Mouse (Mus musculus) myocyte (in vitro differentiated cells): ENCODE data around the gene Pde4d. TPM values are rescaled to one million over a fixed set of nuclear protein-coding genes. Genes with fewer than 3 reads are reported as not detected.
A peak's percentile ranks its signal among the peaks of the same experiment; 100 is the strongest.
"Not testable (repeated sequence)": the region's sequence is repeated elsewhere in the genome, so short reads cannot be mapped to it uniquely, and the experiment has no call there.

Experiments used
- H3K27me3 ChIP-seq: one replicate; pipeline ENCODE4 v1.6.1; 2011; ENCODE audit not compliant: control insufficient read depth, insufficient read depth, insufficient read length
- H3K36me3 ChIP-seq: one replicate; pipeline ENCODE4 v1.6.1; 2011; ENCODE audit not compliant: control insufficient read depth, insufficient read depth
- H3K4me2 ChIP-seq: one replicate; pipeline ENCODE4 v1.6.1; 2011; ENCODE audit warnings: low read depth, control low read depth
- H3K4me3 ChIP-seq: one replicate; pipeline ENCODE4 v1.5.1; 2011; ENCODE audit warnings: mild to moderate bottlenecking, control low read depth, moderate library complexity
- H3K79me2 ChIP-seq: one replicate; pipeline ENCODE4 v1.6.1; 2011; ENCODE audit not compliant: control insufficient read depth, insufficient read depth
- H3ac ChIP-seq: one replicate; pipeline ENCODE4 v1.6.1; 2011; ENCODE audit not compliant: control insufficient read depth, insufficient read length
- CEBPB ChIP-seq: IDR thresholded peaks from 2 replicates; pipeline ENCODE4 v1.6.1; 2011; ENCODE audit warnings: mild to moderate bottlenecking, moderate library complexity; ENCODE audit not compliant: poor library complexity, insufficient read depth, severe bottlenecking
- E2F4 ChIP-seq: IDR thresholded peaks from one replicate; pipeline ENCODE4 v1.6.1; 2011; ENCODE audit warnings: mild to moderate bottlenecking, control low read depth, moderate library complexity; ENCODE audit not compliant: insufficient read depth
- MAX ChIP-seq: IDR thresholded peaks from one replicate; pipeline ENCODE4 v1.6.1; 2011; ENCODE audit warnings: low read depth, mild to moderate bottlenecking, control low read depth
- MYOD1 ChIP-seq, 3 experiments: IDR thresholded peaks; one replicate each; pipeline ENCODE4 v1.6.1; 2011; ENCODE audit warnings: control low read depth in 2 of 3, low read depth in 2 of 3, mild to moderate bottlenecking in 2 of 3, moderate library complexity in 1 of 3; ENCODE audit not compliant: insufficient read length in 2 of 3, control insufficient read depth in 1 of 3
- MYOG ChIP-seq, 3 experiments: IDR thresholded peaks; one replicate each; pipeline ENCODE4 v1.6.1; 2011; ENCODE audit warnings: control low read depth in 2 of 3, low read depth in 2 of 3, mild to moderate bottlenecking in 2 of 3; ENCODE audit not compliant: insufficient read length in 2 of 3, control insufficient read depth in 1 of 3, insufficient read depth in 1 of 3
- POLR2A ChIP-seq: IDR thresholded peaks from one replicate; pipeline ENCODE4 v1.6.1; 2011; ENCODE audit warnings: low read depth, mild to moderate bottlenecking, control low read depth, moderate library complexity; ENCODE audit not compliant: insufficient read length
- POLR2AphosphoS2 ChIP-seq: IDR thresholded peaks from one replicate; pipeline ENCODE4 v1.6.1; 2011; ENCODE audit warnings: low read depth, control low read depth; ENCODE audit not compliant: insufficient read length
- REST ChIP-seq: IDR thresholded peaks from one replicate; pipeline ENCODE4 v1.6.1; 2011; ENCODE audit warnings: mild to moderate bottlenecking, control low read depth, moderate library complexity; ENCODE audit not compliant: insufficient read depth, insufficient read length
- SRF ChIP-seq: IDR thresholded peaks from one replicate; pipeline ENCODE4 v1.6.1; 2011; ENCODE audit warnings: low read depth; ENCODE audit not compliant: control insufficient read depth, insufficient read length
- TCF12 ChIP-seq: IDR thresholded peaks from one replicate; pipeline ENCODE4 v1.6.1; 2011; ENCODE audit warnings: mild to moderate bottlenecking, control low read depth; ENCODE audit not compliant: poor library complexity, insufficient read depth, severe bottlenecking
- TCF3 ChIP-seq: IDR thresholded peaks from one replicate; pipeline ENCODE4 v1.6.1; 2011; ENCODE audit warnings: low read depth, control low read depth; ENCODE audit not compliant: insufficient read length
- USF1 ChIP-seq: IDR thresholded peaks from one replicate; pipeline ENCODE4 v1.6.1; 2011; ENCODE audit warnings: low read depth, mild to moderate bottlenecking, control low read depth, moderate library complexity
- polyA plus RNA-seq: library from polyadenylated mRNA; unstranded; fragments of >200 nt; fragmentation: generic; extraction: Trizol; gene quantifications from one replicate; pipeline ENCODE4 v1.2.1, GENCODE M21; 2012; ENCODE audit warnings: missing spikeins

Pde4d gene
- polyA plus RNA-seq, 1 experiment = 8.2 TPM

- Histone ChIP-seq H3ac (peak overlapping the region; percentile 20), H3K4me3 (peak overlapping the region; percentile 24), H3K4me2 (peak overlapping the region; percentile 66)
- not testable (repeated sequence) for H3K27me3 ChIP-seq, H3K36me3 ChIP-seq, H3K79me2 ChIP-seq
- TF ChIP-seq POLR2A (peak; percentile 42), MYOD1 (IDR thresholded peaks at IDR 0.05; ENCODE audit: control insufficient read depth in 1 of 3, insufficient read length in 2 of 3, low read depth in 2 of 3) (peak in 1 of 3 experiments; percentile 16)
Measured at GRCm38 (mm10) chr13:109902460-109902854, 1452.7 kb downstream of the Pde4d start.

DNA sequence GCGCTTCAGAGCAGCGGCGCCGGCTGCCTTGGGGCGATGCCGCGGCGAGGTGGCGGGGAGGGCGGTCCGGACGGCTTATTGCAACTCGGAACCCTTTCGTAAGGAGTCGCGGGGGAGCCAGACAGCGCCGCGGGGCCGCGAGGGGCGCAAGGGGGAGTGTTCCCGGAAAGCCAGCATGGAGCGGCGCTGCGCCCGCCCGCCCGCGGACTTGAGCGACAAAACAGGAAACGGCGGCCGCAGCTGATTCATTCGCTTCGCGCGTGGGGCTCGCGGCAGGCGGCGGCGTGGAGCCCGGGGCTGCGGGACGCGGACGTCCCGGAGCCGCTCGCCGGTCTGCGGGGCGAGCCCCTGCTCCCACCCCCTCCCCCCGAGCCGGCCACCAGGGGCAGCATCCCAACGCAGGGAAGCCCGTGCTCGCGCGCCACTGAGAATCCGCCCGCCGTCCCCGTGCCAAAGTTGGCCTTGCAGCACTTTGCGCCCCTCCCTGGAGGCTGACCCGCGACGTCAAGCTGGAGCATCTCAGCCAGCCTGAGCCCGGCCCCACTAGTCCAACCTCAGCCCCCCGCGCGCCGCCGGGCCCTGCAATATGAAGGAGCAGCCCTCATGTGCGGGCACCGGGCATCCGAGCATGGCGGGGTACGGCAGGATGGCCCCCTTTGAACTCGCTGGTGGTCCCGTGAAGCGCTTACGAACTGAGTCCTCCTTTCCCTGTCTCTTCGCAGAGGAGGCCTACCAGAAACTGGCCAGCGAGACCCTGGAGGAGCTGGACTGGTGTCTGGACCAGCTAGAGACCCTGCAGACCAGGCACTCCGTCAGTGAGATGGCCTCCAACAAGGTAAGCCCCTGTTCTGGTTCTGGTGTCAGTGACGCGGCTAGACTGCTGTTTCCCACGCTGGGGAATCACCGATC lies 1453.4 kb downstream of the Pde4d start:
- H3ac ChIP-seq = peak overlapping the region; percentile 20
- no peaks in the 10 kb centered on the region for H3K36me3 ChIP-seq
- no peaks in the 10 kb centered on the region for H3K27me3 ChIP-seq
- TF ChIP-seq SRF (no peak), POLR2AphosphoS2 (no peak), TCF3 (no peak), MYOD1 (IDR thresholded peaks at IDR 0.05; ENCODE audit: control insufficient read depth in 1 of 3, insufficient read length in 2 of 3, low read depth in 2 of 3) (no peak), POLR2A (no peak), TCF12 (no peak), REST (no peak), MYOG (IDR thresholded peaks at IDR 0.05; ENCODE audit: control insufficient read depth in 1 of 3, insufficient read depth in 1 of 3, insufficient read length in 2 of 3, low read depth in 2 of 3) (no peak), MAX (no peak), E2F4 (no peak), CEBPB (no peak), USF1 (no peak)
- H3K4me3 ChIP-seq = peak overlapping the region; percentile 24
- peak overlapping the region; percentile 66 for H3K4me2 ChIP-seq
- H3K79me2 ChIP-seq = peaks cover 6% of the 10 kb centered on the region

- no peak overlapping the region for H3ac ChIP-seq
- H3K4me3 ChIP-seq = peak overlapping the region; percentile 24
Measured at GRCm38 (mm10) chr13:109903764-109904510, 1454.2 kb downstream of the Pde4d start.

GRCm38 (mm10) chr13:109906342-109906888 lies 1456.7 kb downstream of the Pde4d start:
- H3K36me3 ChIP-seq = no peaks in the 10 kb centered on the region
- TF ChIP-seq TCF12 = no peak
- TF ChIP-seq REST = no peak
- TF ChIP-seq CEBPB = no peak
- no peak for TF ChIP-seq E2F4
- no peak for TF ChIP-seq TCF3
- no peak for TF ChIP-seq POLR2A
- H3K79me2 ChIP-seq = peaks cover 16% of the 10 kb centered on the region
- H3K4me2 ChIP-seq = no peak overlapping the region
- no peak overlapping the region for H3ac ChIP-seq
- H3K27me3 ChIP-seq = no peaks in the 10 kb centered on the region
- no peak overlapping the region for H3K4me3 ChIP-seq

More at GRCm38 (mm10) chr13:109903764-109904510, 1454.2 kb downstream of the Pde4d start:
- no peak for TF ChIP-seq POLR2AphosphoS2
- no peak for TF ChIP-seq POLR2A
- no peak for TF ChIP-seq TCF12
- TF ChIP-seq MYOG (IDR thresholded peaks at IDR 0.05; ENCODE audit: control insufficient read depth in 1 of 3, insufficient read depth in 1 of 3, insufficient read length in 2 of 3, low read depth in 2 of 3) = no peak
- TF ChIP-seq MYOD1 (IDR thresholded peaks at IDR 0.05; ENCODE audit: control insufficient read depth in 1 of 3, insufficient read length in 2 of 3, low read depth in 2 of 3) = no peak
- no peak for TF ChIP-seq CEBPB
- TF ChIP-seq REST = no peak
- no peak for TF ChIP-seq USF1
- TF ChIP-seq MAX = no peak
- TF ChIP-seq TCF3 = no peak
- TF ChIP-seq SRF = no peak
- TF ChIP-seq E2F4 = no peak
- Histone ChIP-seq H3K4me2 (peak overlapping the region; percentile 53), H3K27me3 (no peaks in the 10 kb centered on the region), H3K36me3 (no peaks in the 10 kb centered on the region), H3K79me2 (peaks cover 6% of the 10 kb centered on the region)
